Mouse (Mus musculus) lung, postnatal 10 days (tissue): ENCODE data around the gene Zbtb6.

Source experiments
- DNase-seq: peaks from one replicate; pipeline ENCODE4 v3.0.0; 2021

Gene Zbtb6

GRCm38 (mm10) chr2:37442611-37443591 lies at the start of gene Zbtb6, which contains the start of the genes Zbtb26 and Rabgap1:
Gene Zbtb6 (minus strand): TSS chr2:37443171.
Gene Zbtb26 (minus strand): TSS chr2:37443135.
Gene Rabgap1 (plus strand): TSS chr2:37443279.
- peak; percentile 98 for DNase-seq

GRCm38 (mm10) chr2:37488956-37489355 lies 46.0 kb upstream of the Zbtb6 start:
- DNase-seq: no peak

- DNase-seq: no peak
Observed at GRCm38 (mm10) chr2:37486408-37486807, 43.4 kb upstream of the Zbtb6 start.

- peak; percentile 69 for DNase-seq
Observed at GRCm38 (mm10) chr2:37485370-37485769, 42.4 kb upstream of the Zbtb6 start.

GRCm38 (mm10) chr2:37484165-37484564 lies 41.2 kb upstream of the Zbtb6 start:
- no peak for DNase-seq

GRCm38 (mm10) chr2:37480039-37480438 lies 37.1 kb upstream of the Zbtb6 start:
- no peak for DNase-seq

GRCm38 (mm10) chr2:37479559-37479958 lies 36.6 kb upstream of the Zbtb6 start:
- DNase-seq: no peak

- DNase-seq: no peak
Observed at GRCm38 (mm10) chr2:37466266-37466665, 23.3 kb upstream of the Zbtb6 start.

- DNase-seq: no peak
Observed at GRCm38 (mm10) chr2:37460707-37461106, 17.7 kb upstream of the Zbtb6 start.

- no peak for DNase-seq
Observed at GRCm38 (mm10) chr2:37452376-37452760, 9.4 kb upstream of the Zbtb6 start.

GRCm38 (mm10) chr2:37451667-37452375 lies 8.8 kb upstream of the Zbtb6 start:
- peak; percentile 97 for DNase-seq

GRCm38 (mm10) chr2:37431609-37432008 lies 11.4 kb downstream of the Zbtb6 start:
- DNase-seq: no peak

GRCm38 (mm10) chr2:37430593-37431464 lies 12.1 kb downstream of the Zbtb6 start:
- DNase-seq: peak; percentile 90

GRCm38 (mm10) chr2:37423671-37424070 lies 19.3 kb downstream of the Zbtb6 start:
- no peak for DNase-seq

GRCm38 (mm10) chr2:37422306-37423304 lies 20.4 kb downstream of the Zbtb6 start, which contains the start of gene Rc3h2:
Gene Rc3h2 (minus strand): TSS chr2:37422903.
- DNase-seq: peak; percentile 98

GRCm38 (mm10) chr2:37421903-37422302 lies 21.1 kb downstream of the Zbtb6 start:
- DNase-seq: no peak

- DNase-seq: peak; percentile 3
Observed at GRCm38 (mm10) chr2:37395539-37395938, 47.4 kb downstream of the Zbtb6 start.

- DNase-seq: no peak
Observed at GRCm38 (mm10) chr2:37382921-37383320, 60.0 kb downstream of the Zbtb6 start.

GRCm38 (mm10) chr2:37380189-37380588 lies 62.8 kb downstream of the Zbtb6 start:
- peak; percentile 67 for DNase-seq

GRCm38 (mm10) chr2:37376018-37376417 lies 67.0 kb downstream of the Zbtb6 start:
- no peak for DNase-seq
